Mouse (Mus musculus) testis, adult 2 months (tissue): ENCODE data around the gene Lep. TPM values are rescaled to one million over a fixed set of nuclear protein-coding genes. Genes with fewer than 3 reads are reported as not detected.

ENCODE experiments used
- H3K27ac ChIP-seq: fragments of 200-500 bp; 2 replicates; pipeline ENCODE4 v1.5.1; 2012; ENCODE audit warnings: low read depth, low read length; ENCODE audit not compliant: control insufficient read depth, insufficient read depth
- H3K27me3 ChIP-seq: fragments of 200-500 bp; 2 replicates; pipeline ENCODE4 v1.6.1; 2012; ENCODE audit warnings: mild to moderate bottlenecking, low read length, moderate library complexity; ENCODE audit not compliant: control insufficient read depth, insufficient read depth
- H3K36me3 ChIP-seq: fragments of 200-500 bp; 2 replicates; pipeline ENCODE4 v1.6.1; 2012; ENCODE audit warnings: mild to moderate bottlenecking, low read length; ENCODE audit not compliant: control insufficient read depth, insufficient read depth
- H3K4me1 ChIP-seq: fragments of 200-500 bp; 2 replicates; pipeline ENCODE4 v1.6.1; 2012; ENCODE audit warnings: low read length; ENCODE audit not compliant: control insufficient read depth, insufficient read depth
- H3K4me3 ChIP-seq: fragments of 200-500 bp; 2 replicates; pipeline ENCODE4 v1.5.1; 2012; ENCODE audit warnings: low read depth, mild to moderate bottlenecking, low read length, moderate library complexity, mixed read lengths; ENCODE audit not compliant: control insufficient read depth
- CTCF ChIP-seq: fragments of 200-500 bp; IDR thresholded peaks from 2 replicates; pipeline ENCODE4 v1.5.1; 2012; ENCODE audit warnings: low read depth, mild to moderate bottlenecking, inconsistent platforms, low read length, moderate library complexity; ENCODE audit not compliant: control insufficient read depth, insufficient read depth, insufficient replicate concordance
- POLR2A ChIP-seq: fragments of 200-500 bp; IDR thresholded peaks from 2 replicates; pipeline ENCODE4 v1.6.1; 2012; ENCODE audit warnings: low read depth, mild to moderate bottlenecking, inconsistent platforms, low read length, moderate library complexity; ENCODE audit not compliant: control insufficient read depth
- polyA plus RNA-seq: library from polyadenylated mRNA; depleted of rRNA; stranded (reverse); fragments of >200 nt; gene quantifications from 2 replicates; pipeline ENCODE4 v1.2.3, GENCODE M21; 2012

Lep gene
- polyA plus RNA-seq, 1 experiment = 1.0 TPM

- Histone ChIP-seq H3K36me3 (no peaks in the 10 kb centered on the region), H3K4me1 (no peaks in the 10 kb centered on the region), H3K27ac (no peak overlapping the region), H3K27me3 (no peaks in the 10 kb centered on the region), H3K4me3 (no peak overlapping the region)
- TF ChIP-seq CTCF = no peak
- no peak for TF ChIP-seq POLR2A
Measured at GRCm38 (mm10) chr6:29031216-29031615, 28.8 kb upstream of the Lep start.

DNA sequence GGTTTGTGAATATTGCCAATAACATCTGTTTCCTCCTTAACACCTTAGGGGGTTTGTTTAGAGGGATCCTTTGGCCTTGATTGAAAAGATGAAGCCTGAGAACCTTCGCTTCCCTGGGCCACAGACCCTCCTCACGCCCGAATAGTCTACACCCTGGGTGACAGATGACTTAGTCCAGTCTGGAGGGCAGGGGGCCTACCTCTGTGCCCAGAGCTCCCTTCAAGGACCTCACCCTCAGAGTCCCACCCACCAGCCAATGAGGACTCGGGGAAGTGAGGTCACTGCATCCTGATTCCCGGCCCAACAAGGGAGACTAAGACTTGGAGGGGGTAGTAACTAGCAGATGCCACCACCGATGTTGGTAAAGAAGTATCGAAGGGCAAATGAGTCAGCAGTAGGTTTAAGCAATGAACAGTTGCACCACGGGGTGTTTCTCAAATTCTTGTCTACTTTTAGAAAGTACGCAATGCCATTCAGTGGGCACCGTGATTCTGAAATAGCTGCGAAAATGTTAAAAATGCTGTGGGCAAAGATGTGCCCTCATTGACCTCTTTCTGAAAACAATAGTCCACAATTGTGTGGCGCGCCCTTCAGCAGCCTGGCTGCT is 28.2 kb upstream of the Lep start:
- Histone ChIP-seq H3K4me1 (no peaks in the 10 kb centered on the region), H3K36me3 (no peaks in the 10 kb centered on the region), H3K27me3 (no peaks in the 10 kb centered on the region), H3K4me3 (no peak overlapping the region), H3K27ac (no peak overlapping the region)
- TF ChIP-seq POLR2A = no peak
- no peak for TF ChIP-seq CTCF

DNA sequence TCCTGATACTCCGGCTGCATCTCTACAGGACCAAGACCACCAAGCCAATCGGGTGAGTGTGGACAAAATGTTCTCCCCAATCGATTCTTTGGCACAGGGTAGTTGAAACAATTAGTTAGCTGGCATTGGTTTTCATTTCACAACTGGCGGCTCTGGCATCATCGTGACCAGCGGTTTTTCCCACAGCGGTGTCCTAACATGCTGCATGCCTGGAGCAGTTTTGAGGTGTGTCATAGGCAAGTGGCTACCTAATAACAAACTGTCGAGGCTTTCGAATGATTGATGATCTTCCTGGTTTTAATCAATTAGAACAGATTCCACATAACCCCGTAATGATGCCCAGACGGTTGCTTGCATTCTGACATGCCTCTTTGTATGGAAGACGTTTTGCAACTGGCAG is 27.6 kb upstream of the Lep start:
- Histone ChIP-seq H3K36me3 (no peaks in the 10 kb centered on the region), H3K4me1 (no peaks in the 10 kb centered on the region), H3K4me3 (no peak overlapping the region), H3K27me3 (no peaks in the 10 kb centered on the region), H3K27ac (no peak overlapping the region)
- no peak for TF ChIP-seq CTCF
- no peak for TF ChIP-seq POLR2A

- no peak for TF ChIP-seq CTCF
- TF ChIP-seq POLR2A = no peak
- no peaks in the 10 kb centered on the region for H3K36me3 ChIP-seq
- no peaks in the 10 kb centered on the region for H3K4me1 ChIP-seq
- no peaks in the 10 kb centered on the region for H3K27me3 ChIP-seq
- H3K27ac ChIP-seq = no peak overlapping the region
- no peak overlapping the region for H3K4me3 ChIP-seq
Measured at GRCm38 (mm10) chr6:29033981-29034646, 25.9 kb upstream of the Lep start.

DNA sequence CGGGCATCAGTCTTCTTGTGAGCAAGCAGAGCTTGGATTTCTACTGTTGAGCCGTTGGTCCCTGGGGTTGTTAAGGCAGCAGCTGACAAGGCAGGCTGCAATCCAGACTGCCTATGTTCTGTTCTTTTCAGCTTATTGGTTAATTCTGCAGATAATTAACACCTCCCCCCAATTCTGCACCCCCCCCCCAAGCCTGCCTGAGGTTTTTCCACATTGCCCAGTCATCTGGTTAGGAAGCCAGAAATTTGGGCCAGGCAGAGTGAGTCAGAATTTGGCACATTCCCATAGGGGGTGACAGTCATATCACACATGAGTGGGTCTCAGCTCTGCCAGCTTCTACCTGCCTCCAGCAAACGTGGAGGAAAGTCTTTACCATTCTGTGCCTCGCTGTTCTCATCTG is 23.3 kb upstream of the Lep start:
- H3K27ac ChIP-seq = no peak overlapping the region
- TF ChIP-seq CTCF (no peak), POLR2A (no peak)

DNA sequence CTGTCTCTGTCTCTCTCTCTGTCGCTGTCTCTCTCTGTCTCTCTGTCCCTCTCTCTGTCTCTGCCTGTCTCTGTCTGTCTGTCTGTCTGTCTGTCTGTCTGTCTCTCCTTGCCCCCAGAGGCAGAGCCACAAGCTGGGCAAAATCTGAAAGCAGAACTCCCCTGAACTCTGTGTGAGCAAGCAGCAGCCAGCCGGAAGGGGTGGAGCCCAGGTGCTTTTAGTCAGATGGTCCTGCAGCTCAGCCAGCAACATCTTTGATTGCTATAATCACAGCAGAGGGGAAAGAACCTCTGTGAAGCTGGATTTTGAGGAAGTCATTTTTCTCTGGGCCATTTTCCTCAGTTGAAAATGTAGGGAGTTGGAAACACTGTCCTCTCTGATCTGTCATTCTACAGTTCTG is 19.8 kb upstream of the Lep start:
- Histone ChIP-seq H3K27ac (no peak overlapping the region), H3K27me3 (no peaks in the 10 kb centered on the region), H3K4me3 (no peak overlapping the region), H3K4me1 (no peaks in the 10 kb centered on the region; the same call in 1 of the 2 replicates), H3K36me3 (no peaks in the 10 kb centered on the region)
- TF ChIP-seq CTCF (no peak), POLR2A (no peak)

More for the DNA sequence above, 23.3 kb upstream of the Lep start:
- no peaks in the 10 kb centered on the region; the same call in 1 of the 2 replicates for H3K4me1 ChIP-seq
- H3K36me3 ChIP-seq = no peaks in the 10 kb centered on the region
- H3K4me3 ChIP-seq = no peak overlapping the region
- H3K27me3 ChIP-seq = no peaks in the 10 kb centered on the region

GRCm38 (mm10) chr6:29044029-29044428 is 16.0 kb upstream of the Lep start:
- no peak overlapping the region for H3K27ac ChIP-seq
- H3K36me3 ChIP-seq = no peaks in the 10 kb centered on the region
- no peaks in the 10 kb centered on the region for H3K27me3 ChIP-seq
- no peak overlapping the region for H3K4me3 ChIP-seq
- H3K4me1 ChIP-seq = no peaks in the 10 kb centered on the region; the same call in 1 of the 2 replicates
- TF ChIP-seq CTCF (no peak), POLR2A (no peak)
